Mouse (Mus musculus): ENCODE results near the gene C1galt1.

Gene C1galt1

DNA sequence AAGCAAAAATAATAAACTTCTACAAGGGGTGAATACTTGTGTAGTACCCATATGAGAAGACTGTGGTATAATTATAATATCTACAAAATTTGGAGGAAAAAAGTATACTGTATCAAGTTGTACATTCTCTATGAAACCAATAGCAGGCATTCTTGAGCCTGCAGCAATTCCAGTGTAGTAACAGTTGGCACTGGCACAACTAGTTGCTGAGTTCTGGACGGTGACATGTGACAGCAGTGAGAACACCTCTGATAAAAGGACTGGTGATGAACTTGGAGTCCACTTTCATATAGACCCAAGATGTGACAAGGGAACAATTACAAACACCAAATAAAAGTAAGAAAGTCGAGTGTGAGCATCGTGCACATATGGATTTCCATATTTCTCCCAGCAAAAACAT, 14.5 kb downstream of the C1galt1 start:
- DNase-seq (ENCODE audit: low spot score in 2 of 2) = no peak

DNA sequence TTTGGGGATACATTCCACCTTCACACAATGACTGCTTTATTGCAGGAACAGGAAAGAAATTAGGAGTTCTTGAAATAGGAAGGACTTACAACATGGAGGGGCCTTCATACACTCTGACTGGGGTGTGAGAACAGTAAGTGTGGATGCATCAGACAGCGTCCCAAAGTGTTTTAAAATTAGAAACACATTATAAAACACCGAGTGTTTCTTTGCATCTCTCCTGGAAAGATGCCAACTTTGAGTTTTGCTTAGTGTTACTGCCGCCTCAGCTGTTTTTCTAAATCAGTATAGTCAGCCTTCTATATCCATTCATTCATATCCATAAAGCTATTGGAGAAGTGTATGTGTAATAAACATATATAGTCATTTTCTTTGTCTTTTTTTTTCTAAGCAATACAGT, 16.4 kb downstream of the C1galt1 start:
- no peak for DNase-seq (ENCODE audit: low spot score in 2 of 2)

DNA sequence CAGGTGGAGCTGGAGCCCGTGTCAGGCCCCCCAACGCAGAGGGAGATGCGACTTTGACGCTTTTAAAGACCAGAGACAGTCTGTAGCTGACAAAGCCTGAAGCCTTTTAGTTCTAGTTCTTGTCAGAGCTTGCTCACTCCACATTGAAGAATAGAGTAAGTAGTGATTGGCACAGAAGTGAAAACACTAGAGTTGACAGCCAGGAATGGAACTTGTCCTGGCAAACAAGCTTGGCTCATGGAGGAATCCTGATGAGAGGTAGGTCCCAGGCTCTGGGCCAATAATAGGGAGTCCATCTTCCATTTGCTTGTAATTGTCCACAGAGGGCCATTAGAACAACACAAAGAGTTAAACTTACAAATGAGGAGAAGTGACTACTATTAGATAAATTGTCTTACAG, 18.7 kb downstream of the C1galt1 start:
- no peak for DNase-seq (ENCODE audit: low spot score in 2 of 2)

DNA sequence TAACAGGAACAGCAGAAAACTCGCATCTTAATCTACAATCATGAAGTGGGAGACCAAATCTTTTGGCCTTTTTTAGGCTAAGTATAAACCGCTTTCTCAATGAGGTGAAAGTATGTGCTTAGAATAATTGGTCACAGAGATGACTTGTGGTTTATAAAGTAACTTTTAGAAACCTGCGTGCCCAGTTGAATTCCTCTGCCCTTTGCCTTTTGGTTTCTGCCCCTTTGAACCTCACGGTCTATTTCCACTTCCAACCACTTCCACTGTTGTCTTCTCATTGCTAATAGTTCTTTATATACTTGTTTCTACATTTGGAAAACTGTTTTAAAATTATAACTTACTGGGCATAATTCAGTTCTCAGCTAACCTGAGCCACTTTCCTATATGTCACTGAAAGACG, 32.2 kb downstream of the C1galt1 start:
- no peak for DNase-seq (ENCODE audit: low spot score in 2 of 2)

DNA sequence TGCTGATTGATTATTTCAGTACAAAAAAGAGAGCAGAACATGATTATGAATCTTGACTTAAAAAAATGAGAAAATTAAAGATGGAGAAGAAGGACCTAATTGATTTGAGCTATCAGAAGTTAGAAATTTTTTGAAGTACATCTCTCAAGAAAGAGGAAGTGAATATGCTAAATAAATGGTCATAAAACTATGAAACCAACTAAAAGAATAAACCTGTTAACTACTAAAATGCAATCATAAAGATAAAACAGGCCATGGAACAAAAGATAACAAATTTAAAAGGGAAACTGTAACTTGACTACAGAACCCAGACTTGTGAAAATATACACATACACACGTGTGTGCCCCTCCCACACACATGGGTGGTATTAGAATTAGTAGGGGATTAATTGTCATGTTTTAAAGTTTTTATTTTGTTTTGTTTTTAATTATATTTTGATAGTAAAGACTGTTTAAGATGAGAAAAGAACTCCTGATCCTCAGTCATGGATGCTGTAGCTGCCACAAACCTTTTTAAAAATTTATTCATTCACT, 37.0 kb downstream of the C1galt1 start:
- no peak for DNase-seq (ENCODE audit: low spot score in 2 of 2)

DNA sequence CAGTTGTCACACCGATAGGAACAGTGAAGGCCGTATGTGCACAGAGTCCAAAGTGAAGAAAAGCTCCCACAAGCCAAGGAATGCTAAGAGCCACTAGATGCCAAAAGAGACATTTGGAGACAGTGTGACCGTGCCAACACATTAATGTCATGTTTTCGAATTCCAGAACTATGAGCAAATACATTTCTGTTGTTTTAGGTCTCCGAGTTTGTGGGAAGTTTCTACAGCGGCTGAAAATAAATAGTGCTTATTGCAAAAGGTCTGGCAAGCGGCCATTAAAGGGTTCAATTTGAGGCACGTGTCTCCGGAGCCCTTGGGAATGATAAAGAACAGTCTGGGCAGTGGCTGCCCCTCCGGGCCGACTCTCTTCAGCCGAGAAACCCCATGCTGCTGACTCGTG, 37.9 kb downstream of the C1galt1 start:
- no peak for DNase-seq (ENCODE audit: low spot score in 2 of 2)

DNA sequence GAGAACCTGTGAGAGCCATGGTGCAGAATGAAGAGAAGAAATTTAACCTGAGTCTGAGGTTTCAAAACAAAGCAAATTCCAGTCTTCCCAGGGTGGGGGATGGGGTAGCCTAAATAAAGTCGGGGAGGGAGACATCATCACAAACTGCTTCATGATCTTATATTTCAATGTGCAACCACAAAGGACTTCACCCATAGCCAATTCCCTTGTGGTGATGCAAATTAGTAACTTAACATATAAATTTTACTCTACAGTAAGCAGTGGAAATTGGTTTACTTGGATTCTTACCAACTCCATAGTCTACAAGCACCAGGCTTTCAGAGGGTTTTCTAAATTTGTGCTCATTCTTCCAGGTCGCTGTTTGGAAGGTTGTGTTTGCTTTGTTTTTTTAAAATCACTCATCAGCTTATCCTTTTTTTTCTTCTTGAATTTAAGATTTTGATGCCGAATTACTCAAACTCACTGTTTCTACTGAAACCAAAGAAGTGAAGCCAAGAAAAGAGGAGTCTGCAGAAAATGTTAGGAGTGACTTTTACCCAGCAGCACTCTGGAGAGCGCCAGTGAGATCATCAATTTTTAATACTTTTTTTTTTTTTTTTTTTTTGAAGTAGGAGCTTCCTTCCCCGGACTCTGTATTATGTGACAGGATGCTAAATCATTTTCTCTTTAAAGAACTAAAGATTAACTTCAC, 41.5 kb downstream of the C1galt1 start:
- DNase-seq (ENCODE audit: low spot score in 2 of 2) = no peak

DNA sequence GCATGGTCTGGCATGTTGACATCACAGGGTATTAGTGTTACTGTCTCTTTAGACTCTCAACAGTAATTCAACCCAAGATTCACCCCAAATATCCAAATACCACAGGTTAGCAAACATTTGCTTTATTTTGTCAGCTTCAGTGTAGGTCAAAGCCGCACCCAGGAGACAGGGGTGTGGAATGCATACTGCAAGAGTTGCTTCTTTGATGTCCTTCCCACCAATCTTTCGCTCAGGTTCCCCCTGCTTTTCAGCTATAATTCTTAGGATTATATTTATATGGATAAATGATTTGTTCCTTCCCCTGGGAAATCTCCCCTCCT, 42.0 kb downstream of the C1galt1 start:
- DNase-seq (ENCODE audit: low spot score in 2 of 2) = no peak

DNA sequence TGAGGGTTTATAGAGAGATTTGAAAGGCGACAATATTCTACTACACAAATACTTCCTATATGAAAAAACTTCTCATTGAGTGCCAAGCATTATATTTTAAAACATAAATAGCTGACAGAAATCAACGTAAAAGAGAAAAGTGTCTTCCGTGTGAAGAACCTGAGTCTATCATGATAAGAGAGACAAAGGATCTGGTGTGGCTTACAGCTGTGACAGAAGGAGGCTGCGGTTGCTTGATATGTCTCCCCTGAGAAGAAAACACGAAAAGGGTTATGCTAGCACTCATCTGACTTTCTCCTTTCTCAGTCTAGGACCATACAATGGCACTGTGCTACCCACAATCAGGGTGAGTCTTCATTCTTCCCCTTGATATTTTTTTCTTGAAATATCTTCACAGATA, 51.7 kb downstream of the C1galt1 start:
- DNase-seq (ENCODE audit: low spot score in 2 of 2) = no peak

DNA sequence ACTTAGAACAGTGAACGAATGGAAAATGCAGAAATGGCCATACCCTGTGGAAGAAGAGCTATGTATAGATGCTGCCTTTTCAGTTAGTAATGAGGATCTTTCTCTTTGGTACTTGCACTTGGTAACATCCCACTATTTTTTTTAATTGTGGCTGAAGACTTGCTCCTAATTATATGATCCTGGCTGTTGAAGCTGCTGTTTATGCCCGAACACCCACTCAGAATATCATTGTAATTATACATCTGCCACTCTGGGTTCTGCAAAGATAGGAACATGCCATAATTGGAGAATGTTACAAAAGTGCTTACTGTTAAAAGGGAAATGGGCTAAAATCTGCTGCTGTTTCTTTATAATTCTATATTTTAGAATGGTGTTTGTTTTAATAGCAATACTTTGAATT, 67.4 kb downstream of the C1galt1 start:
- DNase-seq (ENCODE audit: low spot score in 2 of 2) = no peak
